Mouse (Mus musculus) kidney, postnatal 14 days (tissue): ENCODE data around the gene Gm7029.

Experiments
- DNase-seq: peaks from one replicate; pipeline ENCODE4 v3.0.0; 2022; ENCODE audit warnings: mixed read lengths

Gm7029 gene

GRCm38 (mm10) chr17:33914969-33915391, 41.3 kb downstream of the Gm7029 start:
- no peak for DNase-seq

- peak; percentile 97 for DNase-seq
Measured at GRCm38 (mm10) chr17:33915671-33916250, 42.1 kb downstream of the Gm7029 start, which contains the start of the genes Tapbp and Zbtb22. TSS of gene Tapbp (plus strand) at chr17:33915899. TSS of gene Zbtb22 (plus strand) at chr17:33915904.

- DNase-seq = no peak
Measured at GRCm38 (mm10) chr17:33916294-33916693, 42.7 kb downstream of the Gm7029 start.

GRCm38 (mm10) chr17:33916847-33917655, 43.4 kb downstream of the Gm7029 start:
- no peak for DNase-seq

DNA sequence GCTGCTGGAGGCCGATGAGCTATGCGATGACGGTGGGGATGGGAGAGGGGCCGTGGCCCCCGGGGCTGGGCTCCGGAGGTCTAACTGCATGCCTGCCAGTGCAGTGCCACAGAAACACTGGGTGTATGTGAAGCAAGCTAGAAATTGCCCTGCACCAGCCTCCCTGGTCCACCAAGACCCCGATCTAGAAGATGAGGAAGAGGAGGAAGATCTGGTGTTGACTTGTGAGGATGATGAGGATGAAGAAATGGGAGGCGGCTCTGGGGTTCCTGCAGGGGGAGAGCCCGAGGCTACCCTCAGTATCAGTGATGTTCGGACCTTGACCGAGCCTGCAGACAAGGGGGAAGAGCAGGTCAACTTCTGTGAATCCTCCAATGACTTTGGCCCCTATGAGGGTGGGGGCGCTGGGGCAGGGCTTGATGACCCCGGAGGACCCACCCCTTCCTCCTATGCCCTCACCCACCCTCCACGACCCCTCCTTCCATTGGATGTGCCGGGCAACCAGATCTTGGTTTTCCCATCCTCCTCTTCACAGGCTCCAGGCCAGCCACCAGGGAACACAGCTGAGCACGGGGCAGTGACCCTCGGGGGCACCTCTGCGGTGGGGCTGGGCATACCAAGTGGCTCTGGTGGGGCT, 44.1 kb downstream of the Gm7029 start:
- no peak for DNase-seq

- DNase-seq = no peak
Measured at GRCm38 (mm10) chr17:33918293-33919203, 44.9 kb downstream of the Gm7029 start.

GRCm38 (mm10) chr17:33919351-33920281, 46.0 kb downstream of the Gm7029 start:
- DNase-seq = peak; percentile 89

DNA sequence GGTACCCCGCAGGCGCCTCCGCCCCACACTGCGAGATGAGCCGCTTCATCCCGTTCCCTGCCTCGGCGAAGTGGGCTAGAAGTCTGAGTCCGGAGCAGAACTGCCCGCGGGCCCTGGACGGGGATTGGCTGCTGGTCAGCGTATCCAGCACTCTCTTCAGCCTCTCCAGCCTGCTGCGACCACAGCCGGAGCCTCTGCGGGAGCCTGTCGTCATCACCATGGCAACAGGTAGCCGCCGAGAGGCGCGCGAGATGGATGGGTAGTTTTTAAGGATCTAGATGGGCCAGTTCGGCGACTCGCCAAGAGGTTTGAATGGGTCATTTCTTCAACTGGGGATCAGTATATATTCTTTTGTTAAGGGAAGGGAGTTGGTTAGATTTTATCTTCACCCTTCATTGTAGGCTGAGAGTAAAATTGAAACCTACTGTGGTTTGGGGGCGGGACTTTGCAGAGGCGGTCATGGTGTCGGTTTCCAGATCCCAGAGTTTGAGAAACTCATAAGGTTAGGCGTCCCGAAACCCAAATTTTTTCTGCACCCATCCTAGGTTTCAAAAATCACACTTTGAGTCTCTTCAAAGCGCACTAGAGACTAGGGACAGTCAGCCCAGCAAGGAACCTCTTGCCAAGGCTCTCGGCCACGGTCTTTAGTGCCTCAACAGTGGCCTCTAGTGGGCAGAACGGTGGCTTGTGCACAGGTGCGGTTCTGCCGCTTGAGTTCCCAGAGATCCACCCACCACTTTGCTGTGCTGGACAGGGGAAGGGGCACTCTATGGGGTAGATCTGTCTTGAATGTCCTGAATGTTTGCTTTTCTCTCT, 46.9 kb downstream of the Gm7029 start:
- DNase-seq = peak; percentile 90

DNA sequence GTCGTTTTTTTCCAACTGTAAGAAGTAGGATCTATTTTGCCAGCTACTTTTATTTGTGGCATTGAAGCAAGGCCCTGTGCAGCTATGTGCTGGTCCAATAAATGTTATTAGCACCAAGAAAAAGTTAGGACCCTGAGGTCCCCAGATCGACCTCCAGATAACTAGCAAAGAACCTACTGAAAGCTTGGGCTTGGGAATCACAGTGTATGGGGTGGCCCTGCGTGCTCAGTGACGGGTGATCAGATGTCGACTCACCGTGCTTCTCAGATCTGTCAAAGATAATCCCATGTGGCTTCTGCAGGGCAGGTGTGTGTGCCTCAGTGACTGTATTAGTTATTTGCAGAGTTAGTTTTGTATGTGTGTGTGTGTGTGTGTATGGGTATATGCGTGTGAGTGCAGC, 47.7 kb downstream of the Gm7029 start:
- no peak for DNase-seq
